Mouse (Mus musculus) MEL (cell line): ENCODE measurements around the gene Git1.

Experiments
- CTCF ChIP-seq, 3 experiments: IDR thresholded peaks in 2 of 3; conservative IDR thresholded peaks in 1 of 3; 2 replicates each; pipeline ENCODE4 v1.5.1; 2011 to 2012; ENCODE audit warnings: low read length in 3 of 3, low read depth in 2 of 3, mild to moderate bottlenecking in 2 of 3, improper control_type of control experiment in 1 of 3, inconsistent platforms in 1 of 3, mixed read lengths in 1 of 3, moderate library complexity in 1 of 3; ENCODE audit not compliant: control insufficient read depth in 1 of 3, insufficient read depth in 1 of 3, poor library complexity in 1 of 3, severe bottlenecking in 1 of 3
- E2F4 ChIP-seq: IDR thresholded peaks from 2 replicates; pipeline ENCODE4 v1.6.1; 2011; ENCODE audit warnings: low read depth, low read length, improper control_type of control experiment, borderline replicate concordance
- MAX ChIP-seq: IDR thresholded peaks from 2 replicates; pipeline ENCODE4 v1.6.1; 2011; ENCODE audit warnings: low read length, improper control_type of control experiment
- MEF2A ChIP-seq: IDR thresholded peaks from 2 replicates; pipeline ENCODE4 v1.6.1; 2014; ENCODE audit warnings: low read depth, mild to moderate bottlenecking, inconsistent platforms, low read length, improper control_type of control experiment; ENCODE audit not compliant: poor library complexity, insufficient replicate concordance, severe bottlenecking; ENCODE audit errors: extremely low read depth
- POLR2AphosphoS2 ChIP-seq: IDR thresholded peaks from 2 replicates; pipeline ENCODE4 v1.6.1; 2011; ENCODE audit warnings: low read length, improper control_type of control experiment
- RCOR1 ChIP-seq: IDR thresholded peaks from 2 replicates; pipeline ENCODE4 v1.6.1; 2012; ENCODE audit warnings: low read depth, mild to moderate bottlenecking, inconsistent platforms, low read length, improper control_type of control experiment
- SMC3 ChIP-seq: IDR thresholded peaks from 2 replicates; pipeline ENCODE4 v1.6.1; 2011; ENCODE audit warnings: low read depth, low read length, improper control_type of control experiment
- USF1 ChIP-seq: IDR thresholded peaks from 2 replicates; pipeline ENCODE4 v1.6.1; 2014; ENCODE audit warnings: low read depth, mild to moderate bottlenecking, inconsistent platforms, low read length, improper control_type of control experiment, moderate library complexity
- ZC3H11A ChIP-seq: IDR thresholded peaks from 2 replicates; pipeline ENCODE4 v1.6.1; 2012; ENCODE audit warnings: low read depth, mild to moderate bottlenecking, inconsistent platforms, low read length, improper control_type of control experiment

GRCm38 (mm10) chr11:77455770-77456510 lies 37.4 kb upstream of the Git1 start:
- TF ChIP-seq SMC3 = no peak
- TF ChIP-seq CTCF (IDR thresholded peaks at IDR 0.05 in 2 of 3, conservative IDR thresholded peaks at IDR 0.05 in 1 of 3; ENCODE audit: control insufficient read depth in 1 of 3, insufficient read depth in 1 of 3, low read depth in 2 of 3, low read length in 3 of 3, poor library complexity in 1 of 3, severe bottlenecking in 1 of 3) = no peak
- no peak for TF ChIP-seq RCOR1
- no peak for TF ChIP-seq MAX
- no peak for TF ChIP-seq MEF2A
- no peak for TF ChIP-seq ZC3H11A
- no peak for TF ChIP-seq E2F4
- TF ChIP-seq USF1 = no peak
- TF ChIP-seq POLR2AphosphoS2 = no peak
